Mouse (Mus musculus) liver, postnatal 0 days (tissue): ENCODE results near the gene Gjb2. TPM values are rescaled to one million over a fixed set of nuclear protein-coding genes. Genes with fewer than 3 reads are reported as not detected.

Experiments used
- ATAC-seq: fragments of 200-750 bp; cut with Nextera tagmentation; 2 replicates; pipeline ENCODE4 v1.8.0; 2017; ENCODE audit warnings: mild to moderate bottlenecking, moderate library complexity
- DNase-seq: peaks from one replicate; pipeline ENCODE4 v3.0.0-alpha.2; 2016
- H3K27ac ChIP-seq: fragments of 300-500 bp; sonication (generic); 2 replicates; pipeline ENCODE4 v1.5.1; 2014; ENCODE audit warnings: antibody characterized with exemption, moderate library complexity, mild to moderate bottlenecking, low read depth
- H3K27me3 ChIP-seq: fragments of 300-500 bp; sonication (generic); 2 replicates; pipeline ENCODE4 v1.6.1; 2014; ENCODE audit warnings: low read length, control low read depth, mixed read lengths; ENCODE audit not compliant: insufficient read depth
- H3K36me3 ChIP-seq: fragments of 300-500 bp; sonication (generic); replicated peaks from 2 replicates; pipeline ENCODE4 v1.6.1; 2014; ENCODE audit warnings: mild to moderate bottlenecking, control low read depth, low read length, moderate library complexity, mixed read lengths; ENCODE audit not compliant: insufficient read depth
- H3K4me1 ChIP-seq: fragments of 300-500 bp; sonication (generic); 2 replicates; pipeline ENCODE4 v1.6.1; 2014; ENCODE audit warnings: antibody characterized with exemption, mild to moderate bottlenecking, control low read depth; ENCODE audit not compliant: insufficient read depth
- H3K4me2 ChIP-seq: fragments of 300-500 bp; sonication (generic); 2 replicates; pipeline ENCODE4 v1.6.1; 2014; ENCODE audit warnings: low read depth, mild to moderate bottlenecking, low read length, moderate library complexity, mixed read lengths
- H3K4me3 ChIP-seq: fragments of 300-500 bp; sonication (generic); 2 replicates; pipeline ENCODE4 v1.5.1; 2014; ENCODE audit warnings: low read depth, low read length
- H3K9ac ChIP-seq: fragments of 300-500 bp; sonication (generic); replicated peaks from 2 replicates; pipeline ENCODE4 v1.6.1; 2014; ENCODE audit warnings: mild to moderate bottlenecking, moderate library complexity
- H3K9me3 ChIP-seq: fragments of 300-500 bp; sonication (generic); 2 replicates; pipeline ENCODE4 v1.6.1; 2016; ENCODE audit warnings: mild to moderate bottlenecking, control low read depth, low read length, mixed read lengths
- CTCF ChIP-seq: sonication (generic); IDR thresholded peaks from 2 replicates; pipeline ENCODE4 v1.5.1; 2016; ENCODE audit warnings: antibody characterized with exemption, low read depth
- EP300 ChIP-seq: IDR thresholded peaks from 2 replicates; pipeline ENCODE4 v1.6.1; 2016; ENCODE audit warnings: antibody characterized with exemption, low read depth, mild to moderate bottlenecking
- WGBS: fragments of 180-500 bp; shearing (Covaris S2); extraction: QIAGEN DNeasy Blood & Tissue Kit; methylation state at CpG from one replicate; pipeline ENCODE4 v1.1.7; 2014; ENCODE audit not compliant: insufficient replicate concordance; 5-methylcytosine and 5-hydroxymethylcytosine counted together
- polyA plus RNA-seq: library from polyadenylated mRNA; unstranded; fragments of >200 nt; fragmentation: Nextera tagmentation; extraction: Ambion mirVana; gene quantifications from 2 replicates; pipeline ENCODE4 v1.2.1, GENCODE M21; 2015

The Gjb2 gene
- polyA plus RNA-seq, 1 experiment from 2014 or later = 135 TPM

GRCm38 (mm10) chr14:57103711-57104105 lies 794 bp downstream of the Gjb2 start:
- 0 out of 2 replicates have a peak, but pooled peaks cover 3% of the 10 kb centered on the region for H3K36me3 ChIP-seq
- no peak for TF ChIP-seq CTCF
- DNase-seq (peak; percentile 22), ATAC-seq (no peak)
- peak overlapping the region; percentile 87 for H3K27ac ChIP-seq
- peak overlapping the region; percentile 81 for H3K4me2 ChIP-seq
- WGBS = 4% methylated on average over 22 of the region's 22 CpGs
- H3K9ac ChIP-seq = peak overlapping the region; percentile 77
- peak overlapping the region; percentile 63 for H3K4me3 ChIP-seq
- H3K4me1 ChIP-seq = peaks cover 6% of the 10 kb centered on the region; the same call in 1 of the 2 replicates
- H3K27me3 ChIP-seq = peaks cover 31% of the 10 kb centered on the region
- H3K9me3 ChIP-seq = no peaks in the 10 kb centered on the region

GRCm38 (mm10) chr14:57103121-57103520 lies 1.4 kb downstream of the Gjb2 start:
- TF ChIP-seq EP300 = no peak
- TF ChIP-seq CTCF = no peak
- H3K27me3 ChIP-seq = peaks cover 31% of the 10 kb centered on the region
- no peak for DNase-seq

GRCm38 (mm10) chr14:57101623-57102022 lies 2.9 kb downstream of the Gjb2 start:
- no peak overlapping the region for H3K4me3 ChIP-seq
- ATAC-seq (peak; percentile 79), DNase-seq (peak; percentile 45)
- peak overlapping the region; percentile 81 for H3K4me2 ChIP-seq
- 0 out of 2 replicates have a peak, but pooled peaks cover 3% of the 10 kb centered on the region for H3K36me3 ChIP-seq
- 51% methylated on average over 7 of the region's 7 CpGs for WGBS
- peak; percentile 69 for TF ChIP-seq EP300
- no peak for TF ChIP-seq CTCF
- 0 out of 2 replicates have a peak, but pooled peaks cover 2% of the 10 kb centered on the region for H3K4me1 ChIP-seq
- no peaks in the 10 kb centered on the region for H3K9me3 ChIP-seq
- peak overlapping the region; percentile 87 for H3K27ac ChIP-seq
- H3K9ac ChIP-seq = peak overlapping the region; percentile 77; the same call in 1 of the 2 replicates
- peaks cover 28% of the 10 kb centered on the region for H3K27me3 ChIP-seq

More at GRCm38 (mm10) chr14:57103121-57103520, 1.4 kb downstream of the Gjb2 start:
- Histone ChIP-seq H3K27ac (peak overlapping the region; percentile 87), H3K4me2 (peak overlapping the region; percentile 81), H3K36me3 (0 out of 2 replicates have a peak, but pooled peaks cover 3% of the 10 kb centered on the region), H3K4me1 (peaks cover 6% of the 10 kb centered on the region; the same call in 1 of the 2 replicates), H3K4me3 (peak overlapping the region; percentile 63), H3K9ac (peak overlapping the region; percentile 77), H3K9me3 (no peaks in the 10 kb centered on the region)
- ATAC-seq = no peak
- WGBS = 52% methylated on average over 6 of the region's 6 CpGs

GRCm38 (mm10) chr14:57095855-57096254 lies 8.6 kb downstream of the Gjb2 start:
- Histone ChIP-seq H3K27ac (no peak overlapping the region), H3K4me3 (no peak overlapping the region), H3K4me1 (0 out of 2 replicates have a peak, but pooled peaks cover 2% of the 10 kb centered on the region), H3K36me3 (0 out of 2 replicates have a peak, but pooled peaks cover 3% of the 10 kb centered on the region), H3K9me3 (no peaks in the 10 kb centered on the region), H3K27me3 (no peaks in the 10 kb centered on the region), H3K4me2 (no peak overlapping the region), H3K9ac (no peak overlapping the region)
- no peak for TF ChIP-seq CTCF
- TF ChIP-seq EP300 = 0 out of 2 replicates have a peak, but pooled peaks have one; percentile 14
- DNase-seq = no peak
- peak; percentile 39 for ATAC-seq
- 20% methylated on average over 4 of the region's 4 CpGs for WGBS

- DNase-seq (peak; percentile 61), ATAC-seq (peak; percentile 13; the same call in 1 of the 2 replicates)
- Histone ChIP-seq H3K36me3 (no peaks in the 10 kb centered on the region), H3K27me3 (no peaks in the 10 kb centered on the region), H3K4me2 (no peak overlapping the region), H3K9ac (no peak overlapping the region), H3K9me3 (no peaks in the 10 kb centered on the region), H3K27ac (no peak overlapping the region), H3K4me1 (peaks cover 8% of the 10 kb centered on the region), H3K4me3 (no peak overlapping the region)
- peak; percentile 77 for TF ChIP-seq CTCF
- no peak for TF ChIP-seq EP300
- 3% methylated on average over 8 of the region's 8 CpGs for WGBS
Measured at GRCm38 (mm10) chr14:57093029-57093428, 11.5 kb downstream of the Gjb2 start.

GRCm38 (mm10) chr14:57090001-57090400 lies 14.5 kb downstream of the Gjb2 start:
- H3K4me1 ChIP-seq = peaks cover 8% of the 10 kb centered on the region
- no peak overlapping the region for H3K9ac ChIP-seq
- ATAC-seq (no peak), DNase-seq (no peak)
- H3K9me3 ChIP-seq = no peaks in the 10 kb centered on the region
- no peaks in the 10 kb centered on the region for H3K36me3 ChIP-seq
- H3K4me2 ChIP-seq = no peak overlapping the region
- H3K27me3 ChIP-seq = no peaks in the 10 kb centered on the region
- H3K27ac ChIP-seq = peak overlapping the region; percentile 85
- no peak overlapping the region for H3K4me3 ChIP-seq
- 44% methylated on average over 2 of the region's 2 CpGs for WGBS
- no peak for TF ChIP-seq CTCF
- TF ChIP-seq EP300 = no peak
